Mouse (Mus musculus): ENCODE measurements around the gene Gm10334. TPM values are rescaled to one million over a fixed set of nuclear protein-coding genes. Genes with fewer than 3 reads are reported as not detected.

Gm10334 gene
- polyA plus RNA-seq (2012; rRNA removed), result not detected in 2 replicates

GRCm38 (mm10) chr6:41446045-41446444, at the start of gene Gm10334:
TSS of gene Gm10334 (minus strand) at chr6:41446145.

GRCm38 (mm10) chr6:41458632-41459031, 12.7 kb upstream of the Gm10334 start, which contains the start of gene Prss1:
TSS of gene Prss1 (plus strand) at chr6:41458932.

Other genes with a start within 250 kb of the Gm10334 start
- not detected in 2 replicates for gene Try4, start 143.9 kb downstream of the Gm10334 start, polyA plus RNA-seq (2012; rRNA removed)
- gene Try5, start 129.3 kb downstream of the Gm10334 start, polyA plus RNA-seq (2012; rRNA removed), result 0.25 TPM in 2 replicates
- not detected in 2 replicates for gene Try10, start 92.0 kb downstream of the Gm10334 start, polyA plus RNA-seq (2012; rRNA removed)
- gene Prss3, start 68.5 kb downstream of the Gm10334 start, polyA plus RNA-seq (2012; rRNA removed), result 0.09 and 0.15 TPM in 2 replicates
- not detected in 2 replicates for gene Gm5771, start 53.8 kb downstream of the Gm10334 start, polyA plus RNA-seq (2012; rRNA removed)
- gene Prss1, start 12.8 kb upstream of the Gm10334 start, polyA plus RNA-seq (2012; rRNA removed), result not detected in 2 replicates
- not detected in 2 replicates for gene Prss2, start 75.6 kb upstream of the Gm10334 start, polyA plus RNA-seq (2012; rRNA removed)
- 33.5 and 40.0 TPM in 2 replicates for gene Ephb6, start 159.3 kb upstream of the Gm10334 start, polyA plus RNA-seq (2012; rRNA removed)
- 0.04 and 0.19 TPM in 2 replicates for gene Trpv6, start 190.3 kb upstream of the Gm10334 start, polyA plus RNA-seq (2012; rRNA removed)
- gene Trpv5, start 234.6 kb upstream of the Gm10334 start, polyA plus RNA-seq (2012; rRNA removed), result not detected in 2 replicates
- gene Llcfc1, start 238.3 kb upstream of the Gm10334 start, polyA plus RNA-seq (2012; rRNA removed), result not detected in 2 replicates